Mouse (Mus musculus): ENCODE data around the gene Slc5a5. TPM values are rescaled to one million over a fixed set of nuclear protein-coding genes. Genes with fewer than 3 reads are reported as not detected.

Slc5a5 gene
- polyA plus RNA-seq, 1 experiment: 0.13 TPM

DNA sequence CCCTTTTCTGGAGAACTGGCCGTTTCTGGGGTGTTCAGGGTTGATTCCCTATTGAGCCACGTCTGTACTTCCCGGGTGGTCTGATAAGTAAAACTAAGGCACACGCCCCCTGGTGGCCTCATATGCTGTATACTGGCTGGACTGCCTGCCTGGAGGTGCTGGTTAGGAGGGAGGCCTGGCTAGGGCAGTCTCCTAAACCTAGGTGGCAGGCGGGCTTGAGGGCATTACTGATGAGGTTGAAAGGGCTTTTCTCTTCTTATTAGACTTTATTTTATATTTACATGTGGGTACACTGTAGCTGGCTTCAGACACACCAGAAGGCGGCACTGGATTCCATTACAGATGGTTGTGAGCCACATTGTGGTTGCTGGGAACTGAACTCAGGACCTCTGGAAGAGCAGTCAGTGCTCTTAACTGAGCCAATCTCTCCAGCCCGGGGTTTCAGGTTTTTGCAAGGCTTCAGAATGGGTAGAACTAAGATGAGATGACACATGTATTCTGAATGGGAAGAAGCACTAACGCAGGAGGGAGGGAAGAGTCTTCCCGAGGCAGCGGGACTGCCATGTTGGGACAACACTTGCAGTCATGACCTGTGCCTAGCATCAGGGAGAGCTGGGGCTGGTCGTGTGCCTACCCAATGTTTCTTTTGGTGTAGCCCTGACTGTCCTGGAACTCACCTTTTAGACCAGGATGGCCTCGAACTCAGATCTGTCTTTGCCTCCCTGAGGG is 1.3 kb upstream of the Slc5a5 start:
- Histone ChIP-seq H3ac (ENCODE audit: control insufficient read depth, insufficient read length, low read depth) (no peak overlapping the region), H3K36me3 (ENCODE audit: control insufficient read depth, insufficient read depth) (peaks cover 38% of the 10 kb centered on the region), H3K27me3 (ENCODE audit: control insufficient read depth, insufficient read depth, insufficient read length) (no peaks in the 10 kb centered on the region), H3K4me3 (ENCODE audit: insufficient read depth, poor library complexity, severe bottlenecking) (no peak overlapping the region), H3K79me2 (ENCODE audit: control insufficient read depth, insufficient read depth) (peaks cover 27% of the 10 kb centered on the region), H3K79me3 (ENCODE audit: low read depth) (peaks cover 13% of the 10 kb centered on the region)
- TF ChIP-seq USF1 (IDR thresholded peaks at IDR 0.05; ENCODE audit: low read depth) (no peak), MAX (IDR thresholded peaks at IDR 0.05) (no peak), FOSL1 (IDR thresholded peaks at IDR 0.05; ENCODE audit: insufficient read depth, low read length, poor library complexity, severe bottlenecking) (no peak), CEBPB (IDR thresholded peaks at IDR 0.05; ENCODE audit: low read depth) (no peak), MYOD1 (IDR thresholded peaks at IDR 0.05; ENCODE audit: control insufficient read depth, insufficient read length, low read depth) (no peak), CTCF (IDR thresholded peaks at IDR 0.05; ENCODE audit: control insufficient read depth, insufficient read depth, insufficient read length) (no peak), MYOG (IDR thresholded peaks at IDR 0.05; ENCODE audit: control insufficient read depth, extremely low read depth, insufficient read length) (no peak)

GRCm38 (mm10) chr8:70892896-70893655 is 519 bp upstream of the Slc5a5 start:
- H3K4me3 ChIP-seq (ENCODE audit: insufficient read depth, poor library complexity, severe bottlenecking): no peak overlapping the region
- peaks cover 27% of the 10 kb centered on the region for H3K79me2 ChIP-seq (ENCODE audit: control insufficient read depth, insufficient read depth)
- no peaks in the 10 kb centered on the region for H3K27me3 ChIP-seq (ENCODE audit: control insufficient read depth, insufficient read depth, insufficient read length)
- TF ChIP-seq MYOG (IDR thresholded peaks at IDR 0.05; ENCODE audit: control insufficient read depth, extremely low read depth, insufficient read length) (no peak), USF1 (IDR thresholded peaks at IDR 0.05; ENCODE audit: low read depth) (no peak), CEBPB (IDR thresholded peaks at IDR 0.05; ENCODE audit: low read depth) (no peak), MYOD1 (IDR thresholded peaks at IDR 0.05; ENCODE audit: control insufficient read depth, insufficient read length, low read depth) (no peak), FOSL1 (IDR thresholded peaks at IDR 0.05; ENCODE audit: insufficient read depth, low read length, poor library complexity, severe bottlenecking) (no peak), MAX (IDR thresholded peaks at IDR 0.05) (no peak), CTCF (IDR thresholded peaks at IDR 0.05; ENCODE audit: control insufficient read depth, insufficient read depth, insufficient read length) (no peak)
- no peak overlapping the region for H3ac ChIP-seq (ENCODE audit: control insufficient read depth, insufficient read length, low read depth)
- peaks cover 13% of the 10 kb centered on the region for H3K79me3 ChIP-seq (ENCODE audit: low read depth)
- H3K36me3 ChIP-seq (ENCODE audit: control insufficient read depth, insufficient read depth): peaks cover 38% of the 10 kb centered on the region

DNA sequence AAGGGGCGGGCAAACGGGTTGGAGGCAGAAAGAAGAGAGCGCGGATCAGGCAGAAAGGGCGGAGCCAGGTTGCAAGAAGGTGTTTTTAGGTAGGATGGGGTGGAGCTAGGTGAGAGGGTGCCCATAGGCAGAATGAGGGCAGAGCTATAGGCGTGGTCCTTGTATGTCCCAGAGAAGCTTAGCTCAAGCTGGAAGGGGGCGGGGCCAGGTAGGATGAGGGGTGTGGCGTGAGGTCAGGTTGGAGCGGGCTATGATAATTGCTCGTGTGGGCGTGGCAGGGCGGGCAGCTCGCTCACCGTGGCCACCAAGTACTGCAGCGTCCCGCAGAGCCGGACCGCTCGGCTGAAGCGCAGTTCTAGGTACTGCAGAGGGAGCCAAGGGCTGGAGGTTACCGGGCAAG is 1.2 kb downstream of the Slc5a5 start:
- no peak overlapping the region for H3K4me3 ChIP-seq (ENCODE audit: insufficient read depth, poor library complexity, severe bottlenecking)

GRCm38 (mm10) chr8:70890656-70891055 is 1.9 kb downstream of the Slc5a5 start:
- no peaks in the 10 kb centered on the region for H3K79me3 ChIP-seq (ENCODE audit: low read depth)
- peaks cover 11% of the 10 kb centered on the region for H3K79me2 ChIP-seq (ENCODE audit: control insufficient read depth, insufficient read depth)
- no peaks in the 10 kb centered on the region for H3K27me3 ChIP-seq (ENCODE audit: control insufficient read depth, insufficient read depth, insufficient read length)
- TF ChIP-seq FOSL1 (IDR thresholded peaks at IDR 0.05; ENCODE audit: insufficient read depth, low read length, poor library complexity, severe bottlenecking): no peak
- no peak for TF ChIP-seq CTCF (IDR thresholded peaks at IDR 0.05; ENCODE audit: control insufficient read depth, insufficient read depth, insufficient read length)
- no peak for TF ChIP-seq MYOD1 (IDR thresholded peaks at IDR 0.05; ENCODE audit: control insufficient read depth, insufficient read length, low read depth)
- TF ChIP-seq CEBPB (IDR thresholded peaks at IDR 0.05; ENCODE audit: low read depth): no peak
- TF ChIP-seq MAX (IDR thresholded peaks at IDR 0.05): no peak
- no peak for TF ChIP-seq MYOG (IDR thresholded peaks at IDR 0.05; ENCODE audit: control insufficient read depth, extremely low read depth, insufficient read length)
- TF ChIP-seq USF1 (IDR thresholded peaks at IDR 0.05; ENCODE audit: low read depth): no peak
- H3K36me3 ChIP-seq (ENCODE audit: control insufficient read depth, insufficient read depth): peaks cover 27% of the 10 kb centered on the region
- H3ac ChIP-seq (ENCODE audit: control insufficient read depth, insufficient read length, low read depth): no peak overlapping the region
- no peak overlapping the region for H3K4me3 ChIP-seq (ENCODE audit: insufficient read depth, poor library complexity, severe bottlenecking)

More for the DNA sequence above, 1.2 kb downstream of the Slc5a5 start:
- Histone ChIP-seq H3K79me2 (ENCODE audit: control insufficient read depth, insufficient read depth) (peaks cover 18% of the 10 kb centered on the region), H3ac (ENCODE audit: control insufficient read depth, insufficient read length, low read depth) (no peak overlapping the region), H3K27me3 (ENCODE audit: control insufficient read depth, insufficient read depth, insufficient read length) (no peaks in the 10 kb centered on the region), H3K36me3 (ENCODE audit: control insufficient read depth, insufficient read depth) (peaks cover 34% of the 10 kb centered on the region), H3K79me3 (ENCODE audit: low read depth) (peaks cover 6% of the 10 kb centered on the region)
- TF ChIP-seq CTCF (IDR thresholded peaks at IDR 0.05; ENCODE audit: control insufficient read depth, insufficient read depth, insufficient read length) (no peak), MYOD1 (IDR thresholded peaks at IDR 0.05; ENCODE audit: control insufficient read depth, insufficient read length, low read depth) (no peak), CEBPB (IDR thresholded peaks at IDR 0.05; ENCODE audit: low read depth) (no peak)

DNA sequence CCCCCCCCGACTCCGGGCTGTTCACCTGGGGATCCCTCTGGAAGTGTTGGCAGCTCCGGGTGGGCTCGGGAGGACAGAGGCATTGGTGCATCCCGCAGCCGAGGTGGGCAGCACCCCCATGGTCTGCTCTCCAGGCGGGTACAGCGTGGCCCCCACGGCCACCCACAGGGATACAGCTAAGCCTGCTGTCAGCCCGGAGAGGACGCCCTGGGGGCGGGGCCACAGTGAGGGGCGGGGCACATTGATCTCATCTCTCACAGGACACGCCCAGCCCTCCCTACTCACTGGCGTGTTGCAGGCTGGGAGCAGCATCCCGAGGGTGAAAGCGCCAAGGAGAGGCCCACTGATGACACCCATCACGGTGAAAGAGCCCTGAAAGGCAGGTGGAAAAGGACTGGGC is 4.9 kb downstream of the Slc5a5 start:
- no peaks in the 10 kb centered on the region for H3K36me3 ChIP-seq (ENCODE audit: control insufficient read depth, insufficient read depth)
- H3K79me2 ChIP-seq (ENCODE audit: control insufficient read depth, insufficient read depth): no peaks in the 10 kb centered on the region
- no peak for TF ChIP-seq CEBPB (IDR thresholded peaks at IDR 0.05; ENCODE audit: low read depth)
- no peak for TF ChIP-seq MAX (IDR thresholded peaks at IDR 0.05)
- TF ChIP-seq MYOG (IDR thresholded peaks at IDR 0.05; ENCODE audit: control insufficient read depth, extremely low read depth, insufficient read length): no peak
- no peak for TF ChIP-seq CTCF (IDR thresholded peaks at IDR 0.05; ENCODE audit: control insufficient read depth, insufficient read depth, insufficient read length)
- H3K79me3 ChIP-seq (ENCODE audit: low read depth): no peaks in the 10 kb centered on the region
- no peak overlapping the region for H3K4me3 ChIP-seq (ENCODE audit: insufficient read depth, poor library complexity, severe bottlenecking)
- no peaks in the 10 kb centered on the region for H3K27me3 ChIP-seq (ENCODE audit: control insufficient read depth, insufficient read depth, insufficient read length)
- no peak overlapping the region for H3ac ChIP-seq (ENCODE audit: control insufficient read depth, insufficient read length, low read depth)
